Mouse (Mus musculus) leukemia stem cell, adult 10-12 weeks (primary cell): ENCODE measurements around the gene Sval3. TPM values are rescaled to one million over a fixed set of nuclear protein-coding genes. Genes with fewer than 3 reads are reported as not detected.

ENCODE experiments used
- polyA plus RNA-seq: library from polyadenylated mRNA; stranded (reverse); fragments of >175 nt; gene quantifications from 2 replicates; pipeline ENCODE4 v1.2.3, GENCODE M21; 2012; ENCODE audit warnings: low replicate concordance

Sval3 gene
- polyA plus RNA-seq, result not detected in 2 replicates

DNA sequence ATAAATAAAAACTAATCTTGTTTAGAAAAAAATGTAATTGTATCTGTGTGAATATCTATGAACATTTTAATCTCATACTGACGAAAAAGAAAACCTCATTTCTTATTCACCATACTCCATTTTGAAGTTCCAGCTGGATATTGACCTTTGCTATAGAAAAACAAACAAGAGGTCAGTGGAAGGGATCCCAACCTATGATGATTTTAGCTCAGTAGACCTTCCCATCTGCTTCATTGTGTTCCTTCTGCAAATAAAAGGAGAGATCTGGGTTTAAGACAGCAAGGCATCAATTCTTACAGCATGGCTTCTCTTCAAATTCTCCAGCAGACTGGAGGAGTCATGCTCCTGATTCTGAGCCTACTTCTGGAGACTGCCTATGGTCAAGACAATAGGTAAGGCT lies at the start of gene Sval3:
Gene Sval3 (plus strand): TSS at position 301 of the 400 bp plus-strand sequence.

DNA sequence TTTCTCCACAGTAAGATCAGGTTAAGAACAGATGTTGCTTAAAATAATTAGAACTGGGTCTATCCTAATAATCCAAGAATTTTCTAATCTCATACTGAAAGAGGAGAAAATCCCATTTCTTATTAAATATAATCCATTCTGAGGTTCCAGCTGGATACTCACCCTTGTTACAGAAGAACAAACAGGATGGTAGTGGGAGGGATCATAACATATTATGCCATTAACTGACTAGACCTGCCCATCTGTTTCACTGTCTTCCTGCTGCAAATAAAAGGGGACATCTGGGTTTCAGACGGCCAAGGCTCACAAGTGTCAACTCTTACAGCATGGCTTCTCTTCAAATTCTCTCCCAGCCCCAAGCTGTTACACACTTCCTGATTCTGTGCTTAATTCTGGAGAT lies 16.6 kb upstream of the Sval3 start, which contains the start of gene Sval1:
Gene Sval1 (plus strand): TSS at position 301 of the 400 bp plus-strand sequence.

Other genes with a start within 250 kb of the Sval3 start
- not detected in 2 replicates for gene Olfr459, start 193.0 kb upstream of the Sval3 start, polyA plus RNA-seq
- not detected in 2 replicates for gene Pip, start 120.6 kb upstream of the Sval3 start, polyA plus RNA-seq
- gene Sval2, start 115.2 kb upstream of the Sval3 start, polyA plus RNA-seq, result not detected in 2 replicates
- not detected in 2 replicates for gene Sval1, start 16.5 kb upstream of the Sval3 start, polyA plus RNA-seq
- gene Sva, start 70.3 kb downstream of the Sval3 start, polyA plus RNA-seq, result not detected in 2 replicates
- not detected in 2 replicates for gene Tas2r139, start 172.8 kb downstream of the Sval3 start, polyA plus RNA-seq
- gene Tas2r144, start 247.2 kb downstream of the Sval3 start, polyA plus RNA-seq, result not detected in 2 replicates